19 mouse cellular contexts compared by ENCODE assay signal in genomic region chr9:45620920-45621319, GRCm38 (mm10).
DNase-seq lines count a peak whose midpoint lies in the region; ATAC-seq and TF ChIP-seq lines count a peak whose summit lies in the region.
"Had no signal": no experiment of that assay in that cellular context is flagged by ENCODE, and none has a peak within 500 bp of the region (broad histone marks: within the 10 kb centered on the region; RNA-seq: fewer than 3 reads in every experiment).

No protein-coding gene starts in this region.

- intact Hi-C loops in gastrocnemius, postnatal 14 days (cut with DNase I; ENCODE audit: low total_unique reads) = no loop called here
- intact Hi-C loops in left cerebral cortex, adult 2 months (cut with DNase I) = no loop called here

- no peaks in the 10 kb centered on the region for H3K27me3 ChIP-seq in neural tube, embryonic 13.5 days
- H3K27me3 ChIP-seq in midbrain, embryonic 14.5 days (ENCODE audit: control insufficient read depth, insufficient read depth, low read length) = no peaks in the 10 kb centered on the region

- DNase-seq in cerebellum, adult 9-11 months = peak; percentile 43
- no peak for DNase-seq in cerebellum, adult 18-20 months
- no peak for DNase-seq in neural tube, embryonic 10.5 days (ENCODE audit: extremely low spot score, low spot score)
- DNase-seq in midbrain, embryonic 14.5 days = no peak
- DNase-seq in gastrocnemius, postnatal 14 days = no peak
- no peak for DNase-seq in right cerebral cortex, adult 18-20 months
- no peak for DNase-seq in left cerebral cortex, adult 2 months (ENCODE audit: extremely low spot score in 1 of 2, low spot score in 2 of 2)
- DNase-seq: adrenal gland, postnatal 36 days; cerebellum, adult 8-10 months; heart, postnatal 10 days; kidney, adult 18-20 months; liver, postnatal 0 days; lung, postnatal 10 days; retina, postnatal 1 day; right cerebral cortex, postnatal 4 days had no signal

- H3K4me3 ChIP-seq in neural tube, embryonic 13.5 days = no peak overlapping the region
- no peak overlapping the region for H3K4me3 ChIP-seq in midbrain, embryonic 14.5 days (replicated peaks; ENCODE audit: low read depth, low read length)
- H3K4me3 ChIP-seq in left cerebral cortex, adult 2 months = no peak overlapping the region
- H3K4me3 ChIP-seq: limb, embryonic 10.5 days had no signal

- H3K9me3 ChIP-seq in neural tube, embryonic 13.5 days = no peaks in the 10 kb centered on the region
- H3K9me3 ChIP-seq in midbrain, embryonic 14.5 days (ENCODE audit: control insufficient read depth, low read length) = no peaks in the 10 kb centered on the region
- H3K9me3 ChIP-seq: G1E; limb, embryonic 10.5 days had no signal

- H3K4me2 ChIP-seq in neural tube, embryonic 13.5 days = no peak overlapping the region
- H3K4me2 ChIP-seq in midbrain, embryonic 14.5 days (ENCODE audit: low read length) = no peak overlapping the region

- TF ChIP-seq CTCF in left cerebral cortex, adult 2 months (IDR thresholded peaks at IDR 0.05) = no peak

- no peak overlapping the region for H3K9ac ChIP-seq in neural tube, embryonic 13.5 days
- H3K9ac ChIP-seq in midbrain, embryonic 14.5 days (replicated peaks; ENCODE audit: low read length) = no peak overlapping the region
- H3K9ac ChIP-seq: liver, postnatal 0 days had no signal

- H3K27ac ChIP-seq in neural tube, embryonic 13.5 days (replicated peaks) = peak overlapping the region; percentile 85
- peak overlapping the region; percentile 71 for H3K27ac ChIP-seq in midbrain, embryonic 14.5 days (replicated peaks; ENCODE audit: low read depth, low read length)
- H3K27ac ChIP-seq in left cerebral cortex, adult 2 months = no peak overlapping the region
- H3K27ac ChIP-seq: kidney, postnatal 0 days; limb, embryonic 10.5 days had no signal

- WGBS in neural tube, embryonic 13.5 days = 91% methylated on average over 4 of the region's 4 CpGs
- 97% methylated on average over 4 of the region's 4 CpGs for WGBS in midbrain, embryonic 14.5 days

- peaks cover 78% of the 10 kb centered on the region for H3K4me1 ChIP-seq in neural tube, embryonic 13.5 days (replicated peaks)
- H3K4me1 ChIP-seq in midbrain, embryonic 14.5 days (ENCODE audit: control insufficient read depth, insufficient read depth, low read length) = peaks cover 40% of the 10 kb centered on the region
- H3K4me1 ChIP-seq: limb, embryonic 10.5 days had no signal

- ATAC-seq in neural tube, embryonic 13.5 days (ENCODE audit: low read depth) = no peak
- ATAC-seq in midbrain, embryonic 14.5 days (ENCODE audit: low FRiP score, low TSS enrichment) = no peak
- ATAC-seq: liver, postnatal 0 days had no signal

- H3K36me3 ChIP-seq in neural tube, embryonic 13.5 days = no peaks in the 10 kb centered on the region
- H3K36me3 ChIP-seq in midbrain, embryonic 14.5 days (ENCODE audit: control insufficient read depth, insufficient read depth, low read length) = no peaks in the 10 kb centered on the region
- H3K36me3 ChIP-seq: G1E; limb, embryonic 10.5 days had no signal
